Mouse (Mus musculus) spleen, adult 2 months (tissue): ENCODE measurements around the gene Fxyd4. TPM values are rescaled to one million over a fixed set of nuclear protein-coding genes. Genes with fewer than 3 reads are reported as not detected.
A peak's percentile ranks its signal among the peaks of the same experiment; 100 is the strongest.

Experiments used
- DNase-seq, 2 experiments: peaks; one replicate each; pipeline versions ENCODE4 v3.0.0 to v3.0.0-alpha.2; 2012 to 2021; ENCODE audit warnings: low spot score in 2 of 2, low read depth in 1 of 2
- H3K27ac ChIP-seq: fragments of 200-500 bp; 2 replicates; pipeline ENCODE4 v1.5.1; 2012; ENCODE audit warnings: low read length, inconsistent platforms; ENCODE audit not compliant: insufficient read depth
- H3K27me3 ChIP-seq: fragments of 200-500 bp; 2 replicates; pipeline ENCODE4 v1.6.1; 2012; ENCODE audit warnings: mild to moderate bottlenecking, moderate library complexity, low read length, inconsistent platforms; ENCODE audit not compliant: control insufficient read depth, insufficient read depth
- H3K36me3 ChIP-seq: fragments of 200-500 bp; 2 replicates; pipeline ENCODE4 v1.6.1; 2012; ENCODE audit warnings: mild to moderate bottlenecking, low read length, inconsistent platforms; ENCODE audit not compliant: control insufficient read depth, insufficient read depth
- H3K4me1 ChIP-seq: fragments of 200-500 bp; 2 replicates; pipeline ENCODE4 v1.6.1; 2011; ENCODE audit warnings: inconsistent platforms; ENCODE audit not compliant: control insufficient read depth, insufficient read depth, insufficient read length
- H3K4me3 ChIP-seq: fragments of 200-500 bp; 2 replicates; pipeline ENCODE4 v1.5.1; 2011; ENCODE audit warnings: mild to moderate bottlenecking, inconsistent platforms; ENCODE audit not compliant: insufficient read depth, insufficient read length; ENCODE audit errors: extremely low read depth
- CTCF ChIP-seq: fragments of 200-500 bp; IDR thresholded peaks from 2 replicates; pipeline ENCODE4 v1.5.1; 2011; ENCODE audit warnings: mild to moderate bottlenecking, inconsistent platforms; ENCODE audit not compliant: insufficient read depth, insufficient read length, insufficient replicate concordance; ENCODE audit errors: extremely low read depth
- POLR2A ChIP-seq: fragments of 200-500 bp; IDR thresholded peaks from 2 replicates; pipeline ENCODE4 v1.6.1; 2011; ENCODE audit warnings: low read depth, low read length, inconsistent platforms
- WGBS: fragments of 180-500 bp; shearing (Covaris S2); methylation state at CpG from one replicate; pipeline ENCODE4 v1.1.7; 2018; 5-methylcytosine and 5-hydroxymethylcytosine counted together
- polyA plus RNA-seq: library from polyadenylated mRNA; depleted of rRNA; stranded (reverse); fragments of >200 nt; gene quantifications from 2 replicates; pipeline ENCODE4 v1.2.3, GENCODE M21; 2012; rRNA removed

The Fxyd4 gene
- polyA plus RNA-seq, 1 experiment, result not detected

GRCm38 (mm10) chr6:117891369-117892160, 45.9 kb downstream of the Fxyd4 start:
- H3K4me3 ChIP-seq, result peak overlapping the region; percentile 58
- DNase-seq, result peak in 1 of 2 experiments; percentile 34
- H3K27me3 ChIP-seq, result no peaks in the 10 kb centered on the region
- peaks cover 25% of the 10 kb centered on the region; the same call in 1 of the 2 replicates for H3K4me1 ChIP-seq
- no peaks in the 10 kb centered on the region for H3K36me3 ChIP-seq
- no peak for TF ChIP-seq CTCF
- no peak; the same call in 1 of the 2 replicates for TF ChIP-seq POLR2A
- 23% methylated on average over 14 of the region's 14 CpGs for whole genome bisulfite sequencing
- H3K27ac ChIP-seq, result peak overlapping the region; percentile 91

- WGBS, result 34% methylated on average over 6 of the region's 6 CpGs
- TF ChIP-seq POLR2A, result no peak
- TF ChIP-seq CTCF, result no peak
- peak overlapping the region; percentile 91 for H3K27ac ChIP-seq
These were observed 47.2 kb downstream of the Fxyd4 start for GRCm38 (mm10) chr6:117890257-117890656.

GRCm38 (mm10) chr6:117888642-117889096, 48.8 kb downstream of the Fxyd4 start:
- 76% methylated on average over 2 of the region's 2 CpGs for WGBS
- no peak for TF ChIP-seq POLR2A
- no peak for TF ChIP-seq CTCF
- no peaks in the 10 kb centered on the region for H3K36me3 ChIP-seq
- no peak overlapping the region for H3K4me3 ChIP-seq
- H3K27ac ChIP-seq, result peak overlapping the region; percentile 5; the same call in 1 of the 2 replicates
- H3K4me1 ChIP-seq, result peaks cover 25% of the 10 kb centered on the region; the same call in 1 of the 2 replicates
- DNase-seq, result no peak
- H3K27me3 ChIP-seq, result no peaks in the 10 kb centered on the region

More at GRCm38 (mm10) chr6:117890257-117890656, 47.2 kb downstream of the Fxyd4 start:
- Histone ChIP-seq H3K4me3 (no peak overlapping the region; the same call in 1 of the 2 replicates), H3K27me3 (no peaks in the 10 kb centered on the region), H3K4me1 (peaks cover 25% of the 10 kb centered on the region; the same call in 1 of the 2 replicates), H3K36me3 (no peaks in the 10 kb centered on the region)
- peak in 1 of 2 experiments; percentile 45 for DNase-seq

- H3K4me1 ChIP-seq, result peaks cover 25% of the 10 kb centered on the region; the same call in 1 of the 2 replicates
- WGBS, result 64% methylated on average over 1 of the region's 1 CpGs
- TF ChIP-seq CTCF, result no peak
- no peaks in the 10 kb centered on the region for H3K36me3 ChIP-seq
- H3K27ac ChIP-seq, result no peak overlapping the region; the same call in 1 of the 2 replicates
- no peak for DNase-seq
- no peaks in the 10 kb centered on the region for H3K27me3 ChIP-seq
- no peak overlapping the region for H3K4me3 ChIP-seq
These were observed 49.5 kb downstream of the Fxyd4 start for GRCm38 (mm10) chr6:117888032-117888431.

GRCm38 (mm10) chr6:117885943-117886342, 51.5 kb downstream of the Fxyd4 start:
- H3K4me3 ChIP-seq, result no peak overlapping the region
- peaks cover 18% of the 10 kb centered on the region for H3K4me1 ChIP-seq
- TF ChIP-seq CTCF, result no peak
- TF ChIP-seq POLR2A, result no peak
- H3K36me3 ChIP-seq, result no peaks in the 10 kb centered on the region
- H3K27ac ChIP-seq, result no peak overlapping the region
- DNase-seq, result no peak
- WGBS, result 95% methylated on average over 2 of the region's 2 CpGs
- H3K27me3 ChIP-seq, result no peaks in the 10 kb centered on the region

Other genes starting within 250 kb of the Fxyd4 start
- 13.7 and 14.9 TPM in 2 replicates for gene Zfp637, start 96.5 kb downstream of the Fxyd4 start, polyA plus RNA-seq
- gene Zfp239, start 75.6 kb downstream of the Fxyd4 start, polyA plus RNA-seq, result 1.4 and 1.9 TPM in 2 replicates
- 141 and 143 TPM in 2 replicates for gene Hnrnpf, start 37.4 kb downstream of the Fxyd4 start, polyA plus RNA-seq
- gene Rasgef1a, start 73.7 kb upstream of the Fxyd4 start, polyA plus RNA-seq, result 0.49 and 0.76 TPM in 2 replicates
- 1.3 and 1.5 TPM in 2 replicates for gene Csgalnact2, start 201.4 kb upstream of the Fxyd4 start, polyA plus RNA-seq